In the genomic region with DNA sequence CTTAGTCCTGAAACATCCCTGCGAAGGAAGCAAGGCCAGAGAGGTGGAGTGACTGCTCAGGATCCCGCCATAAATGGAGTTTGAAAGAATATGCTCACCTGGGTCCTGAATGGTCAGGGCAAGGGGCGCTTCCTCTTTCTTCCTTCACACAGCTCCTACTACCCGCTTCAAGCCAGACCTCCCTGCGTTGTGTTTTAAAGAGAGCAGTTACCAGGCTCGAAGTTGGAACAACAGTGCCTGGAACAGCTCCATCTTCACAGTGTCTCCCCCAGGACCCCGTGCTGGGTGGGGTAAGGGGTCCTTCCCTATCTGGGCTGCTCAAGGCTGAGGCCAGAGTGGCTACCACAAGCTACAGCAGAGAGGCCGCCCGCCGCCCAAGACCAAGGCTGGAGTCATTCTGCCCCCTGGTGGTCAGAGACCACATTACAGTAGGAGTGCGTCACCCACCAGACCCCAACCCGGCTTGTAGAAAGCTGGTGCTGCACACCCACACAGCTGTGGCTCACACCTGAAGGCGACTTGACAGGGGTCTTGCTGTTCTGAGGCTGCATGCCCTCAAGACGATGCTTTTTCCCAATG, we compare ENCODE assay signal across 7 mouse cellular contexts. TPM values are rescaled to one million over a fixed set of nuclear protein-coding genes. Genes with fewer than 3 reads are reported as not detected.
A peak's percentile ranks its signal among the peaks of the same experiment; 100 is the strongest.
DNase-seq lines count a peak whose midpoint lies in the region; ATAC-seq and TF ChIP-seq lines count a peak whose summit lies in the region.

No protein-coding gene starts in this region.

- no peaks in the 10 kb centered on the region for H3K27me3 ChIP-seq in limb, embryonic 14.5 days (ENCODE audit: control insufficient read depth, insufficient read depth, low read length)
- H3K27me3 ChIP-seq in midbrain, postnatal 0 days (ENCODE audit: insufficient read depth, low read length), result no peaks in the 10 kb centered on the region

- WGBS in limb, embryonic 14.5 days, result 32% methylated on average over 14 of the region's 14 CpGs
- 36% methylated on average over 14 of the region's 14 CpGs for WGBS in midbrain, postnatal 0 days

- no peak overlapping the region for H3K4me3 ChIP-seq in limb, embryonic 14.5 days (replicated peaks; ENCODE audit: low read length)
- H3K4me3 ChIP-seq in midbrain, postnatal 0 days (ENCODE audit: low read depth, low read length), result no peak overlapping the region

- peak overlapping the region; percentile 56; the same call in 1 of the 2 replicates for H3K4me2 ChIP-seq in limb, embryonic 14.5 days (replicated peaks; ENCODE audit: low read depth, low read length, severe bottlenecking)
- H3K4me2 ChIP-seq in midbrain, postnatal 0 days (ENCODE audit: low read depth, low read length, poor library complexity, severe bottlenecking), result no peak overlapping the region

- peak overlapping the region; percentile 87 for H3K27ac ChIP-seq in limb, embryonic 14.5 days (replicated peaks; ENCODE audit: low read depth, low read length)
- H3K27ac ChIP-seq in midbrain, postnatal 0 days (ENCODE audit: low read depth, low read length), result no peak overlapping the region

- no peak for TF ChIP-seq POLR2A in limb, embryonic 14.5 days (IDR thresholded peaks at IDR 0.05; ENCODE audit: borderline replicate concordance, extremely low read depth, insufficient read depth, insufficient read length)

- ATAC-seq in granulocyte monocyte progenitor cell, adult 5-6 weeks (replicated peaks; ENCODE audit: poor library complexity, severe bottlenecking), result peak; percentile 70
- peak; percentile 34; the same call in 1 of the 2 replicates for ATAC-seq in limb, embryonic 14.5 days (ENCODE audit: low FRiP score, low read depth)
- peak; percentile 41; the same call in 1 of the 2 replicates for ATAC-seq in midbrain, postnatal 0 days (ENCODE audit: low FRiP score)

- H3K4me1 ChIP-seq in limb, embryonic 14.5 days (ENCODE audit: control insufficient read depth, insufficient read depth, low read length), result peaks cover 26% of the 10 kb centered on the region
- H3K4me1 ChIP-seq in midbrain, postnatal 0 days (ENCODE audit: insufficient read depth, low read length), result peaks cover 3% of the 10 kb centered on the region

- H3K9me3 ChIP-seq in limb, embryonic 14.5 days (ENCODE audit: control insufficient read depth, low read length), result peaks cover 3% of the 10 kb centered on the region
- no peaks in the 10 kb centered on the region for H3K9me3 ChIP-seq in midbrain, postnatal 0 days (ENCODE audit: low read length)

- peak; percentile 94 for TF ChIP-seq CTCF in midbrain, postnatal 0 days (IDR thresholded peaks at IDR 0.05)

- no peak overlapping the region for H3K9ac ChIP-seq in limb, embryonic 14.5 days (ENCODE audit: low read depth, low read length, severe bottlenecking)
- no peak overlapping the region for H3K9ac ChIP-seq in midbrain, postnatal 0 days (replicated peaks; ENCODE audit: low read length, poor library complexity, severe bottlenecking)

- no peaks in the 10 kb centered on the region for H3K36me3 ChIP-seq in limb, embryonic 14.5 days (ENCODE audit: control insufficient read depth, insufficient read depth, low read length)
- H3K36me3 ChIP-seq in midbrain, postnatal 0 days (ENCODE audit: insufficient read depth, low read length), result no peaks in the 10 kb centered on the region

- DNase-seq in adrenal gland, adult 2 months, result peak; percentile 79
- DNase-seq in embryo, embryonic 10 days (ENCODE audit: low spot score), result peak; percentile 88
- peak; percentile 86 for DNase-seq in kidney, adult 18-20 months
- DNase-seq in limb, embryonic 14.5 days (ENCODE audit: low spot score), result peak; percentile 67
- DNase-seq in midbrain, postnatal 0 days (ENCODE audit: low spot score), result peak; percentile 79
- peak; percentile 38 to 65 for DNase-seq in spleen, postnatal 14 days (ENCODE audit: low spot score in 2 of 2)

RNA-seq across cellular contexts. Expression of a gene that starts 5.3 kb away (rescaled TPM):
- 100 to 1,000 TPM; 239 to 672 TPM for total RNA-seq in adrenal gland, adult 2 months (2021)
- 469 and 597 TPM in 2 replicates for polyA plus RNA-seq in adrenal gland, adult 2 months (2012; rRNA removed)
- not detected in 2 replicates for total RNA-seq in granulocyte monocyte progenitor cell, adult 5-6 weeks (2014; fragmentation: Nextera tagmentation)
- total RNA-seq in granulocyte monocyte progenitor cell, adult 5-6 weeks (2017), result 0.41 TPM in 1 of 2 replicates, not detected in the other
- 1,048 and 1,240 TPM in 2 replicates for polyA plus RNA-seq in limb, embryonic 14.5 days (2012; rRNA removed)
- polyA plus RNA-seq in limb, embryonic 14.5 days (2014; fragmentation: Nextera tagmentation; extraction: Ambion mirVana), result 2,054 and 2,200 TPM in 2 replicates
- total RNA-seq in midbrain, postnatal 0 days (2014; rRNA removed), result 107 and 131 TPM in 2 replicates
- 111 and 115 TPM in 2 replicates for polyA plus RNA-seq in midbrain, postnatal 0 days (2015; fragmentation: Nextera tagmentation; extraction: Ambion mirVana)

RNA-seq across cellular contexts. Expression of a gene that starts 7.3 kb away (rescaled TPM):
- 1 to 10 TPM; 1.5 to 4.1 TPM for total RNA-seq in adrenal gland, adult 2 months (2021)
- polyA plus RNA-seq in adrenal gland, adult 2 months (2012; rRNA removed), result 13.3 and 17.5 TPM in 2 replicates
- total RNA-seq in granulocyte monocyte progenitor cell, adult 5-6 weeks (2014; fragmentation: Nextera tagmentation), result 0.88 and 1.8 TPM in 2 replicates
- total RNA-seq in granulocyte monocyte progenitor cell, adult 5-6 weeks (2017), result 0.67 TPM in 1 of 2 replicates, not detected in the other
- polyA plus RNA-seq in limb, embryonic 14.5 days (2012; rRNA removed), result 3.3 and 5.3 TPM in 2 replicates
- polyA plus RNA-seq in limb, embryonic 14.5 days (2014; fragmentation: Nextera tagmentation; extraction: Ambion mirVana), result 2.3 and 2.6 TPM in 2 replicates
- 0.33 and 0.47 TPM in 2 replicates for total RNA-seq in midbrain, postnatal 0 days (2014; rRNA removed)
- 0.71 and 0.86 TPM in 2 replicates for polyA plus RNA-seq in midbrain, postnatal 0 days (2015; fragmentation: Nextera tagmentation; extraction: Ambion mirVana)

RNA-seq across cellular contexts. Expression of a gene that starts 36.8 kb away (rescaled TPM):
- total RNA-seq in adrenal gland, adult 2 months (2021), result under 1 TPM; 0.40 to 0.55 TPM
- 3.5 and 4.2 TPM in 2 replicates for polyA plus RNA-seq in adrenal gland, adult 2 months (2012; rRNA removed)
- total RNA-seq in granulocyte monocyte progenitor cell, adult 5-6 weeks (2014; fragmentation: Nextera tagmentation), result not detected in 2 replicates
- total RNA-seq in granulocyte monocyte progenitor cell, adult 5-6 weeks (2017), result not detected in 2 replicates
- 23.3 and 34.7 TPM in 2 replicates for polyA plus RNA-seq in limb, embryonic 14.5 days (2012; rRNA removed)
- 13.7 and 14.1 TPM in 2 replicates for polyA plus RNA-seq in limb, embryonic 14.5 days (2014; fragmentation: Nextera tagmentation; extraction: Ambion mirVana)
- 10.0 TPM in 1 of 2 replicates, not detected in the other for total RNA-seq in midbrain, postnatal 0 days (2014; rRNA removed)
- 0.51 TPM in 1 of 2 replicates, not detected in the other for polyA plus RNA-seq in midbrain, postnatal 0 days (2015; fragmentation: Nextera tagmentation; extraction: Ambion mirVana)

Comparison
In these comparisons a context has a peak if more than half of its experiments do, and no peak if none do; other contexts are left out.
1. RNA of a gene that starts 5.3 kb away (total RNA-seq): 239 to 672 TPM in adrenal gland, adult 2 months and 107 to 131 TPM in midbrain, postnatal 0 days; 0.41 TPM in granulocyte monocyte progenitor cell, adult 5-6 weeks; every median in the first group is over 10 times any median in the second.
2. Peak in every context shown above with its lines, with median percentiles within 50 percentile points of each other: DNase-seq and ATAC-seq.